Mouse (Mus musculus) ES-E14 (cell line): ENCODE data around the gene Gatad1.

Source experiments
- CHD2 ChIP-seq: IDR thresholded peaks from 2 replicates; pipeline ENCODE4 v1.6.1; 2014; ENCODE audit warnings: mild to moderate bottlenecking, low read depth, low read length, inconsistent platforms
- HCFC1 ChIP-seq: IDR thresholded peaks from 2 replicates; pipeline ENCODE4 v1.6.1; 2012; ENCODE audit warnings: low read length, inconsistent platforms, borderline replicate concordance; ENCODE audit not compliant: insufficient read depth

GRCm38 (mm10) chr5:3647708-3648121 is 9.3 kb downstream of the Gatad1 start:
- TF ChIP-seq HCFC1 (no peak; the same call in 1 of the 2 replicates), CHD2 (no peak)
